Mouse (Mus musculus) midbrain, embryonic 14.5 days (tissue): ENCODE measurements at regions not wholly inside any gene's neighbourhood (a gene's known extent, or its start where the extent isn't known, plus 50 kb on each side); places are given as distances from the start of the nearest gene placed in this dataset.
A peak's percentile ranks its signal among the peaks of the same experiment; 100 is the strongest.

Experiments used
- ATAC-seq: fragments of 200-750 bp; cut with Nextera tagmentation; 2 replicates; pipeline ENCODE4 v1.8.0; 2017; ENCODE audit warnings: moderate number of reproducible peaks, moderate library complexity; ENCODE audit not compliant: low FRiP score, low TSS enrichment
- DNase-seq: peaks from one replicate; pipeline ENCODE4 v3.0.0-alpha.2; 2015
- H3K27ac ChIP-seq: fragments of 300-500 bp; sonication (generic); replicated peaks from 2 replicates; pipeline ENCODE4 v1.5.1; 2014; ENCODE audit warnings: mild to moderate bottlenecking, low read depth, low read length, moderate library complexity
- H3K27me3 ChIP-seq: fragments of 300-500 bp; sonication (generic); 2 replicates; pipeline ENCODE4 v1.6.1; 2014; ENCODE audit warnings: low read length, control low read depth, mixed read lengths; ENCODE audit not compliant: control insufficient read depth, insufficient read depth
- H3K36me3 ChIP-seq: fragments of 300-500 bp; sonication (generic); 2 replicates; pipeline ENCODE4 v1.6.1; 2014; ENCODE audit warnings: low read length, control low read depth; ENCODE audit not compliant: control insufficient read depth, insufficient read depth
- H3K4me1 ChIP-seq: fragments of 300-500 bp; sonication (generic); 2 replicates; pipeline ENCODE4 v1.6.1; 2014; ENCODE audit warnings: mild to moderate bottlenecking, antibody characterized with exemption, low read length, control low read depth; ENCODE audit not compliant: control insufficient read depth, insufficient read depth
- H3K4me2 ChIP-seq: fragments of 300-500 bp; sonication (generic); 2 replicates; pipeline ENCODE4 v1.6.1; 2014; ENCODE audit warnings: mild to moderate bottlenecking, low read length, moderate library complexity
- H3K4me3 ChIP-seq: fragments of 300-500 bp; sonication (generic); replicated peaks from 2 replicates; pipeline ENCODE4 v1.5.1; 2014; ENCODE audit warnings: low read depth, low read length
- H3K9ac ChIP-seq: fragments of 300-500 bp; sonication (generic); replicated peaks from 2 replicates; pipeline ENCODE4 v1.6.1; 2014; ENCODE audit warnings: mild to moderate bottlenecking, low read length, moderate library complexity
- H3K9me3 ChIP-seq: fragments of 300-500 bp; sonication (generic); 2 replicates; pipeline ENCODE4 v1.6.1; 2016; ENCODE audit warnings: low read length, control low read depth, mixed read lengths; ENCODE audit not compliant: control insufficient read depth
- WGBS: fragments of 180-500 bp; shearing (Covaris S2); extraction: QIAGEN DNeasy Blood & Tissue Kit; methylation state at CpG from one replicate; pipeline ENCODE4 v1.1.7; 2014; 5-methylcytosine and 5-hydroxymethylcytosine counted together

GRCm38 (mm10) chr12:107720941-107721340 is 232.5 kb downstream of the 3110018I06Rik start:
- H3K9ac ChIP-seq: no peak overlapping the region
- no peaks in the 10 kb centered on the region for H3K9me3 ChIP-seq
- H3K4me2 ChIP-seq: no peak overlapping the region
- no peak overlapping the region for H3K27ac ChIP-seq
- H3K4me3 ChIP-seq: no peak overlapping the region
- 83% methylated on average over 6 of the region's 6 CpGs for WGBS
- no peaks in the 10 kb centered on the region for H3K36me3 ChIP-seq
- DNase-seq (no peak), ATAC-seq (no peak)
- H3K27me3 ChIP-seq: no peaks in the 10 kb centered on the region
- peaks cover 16% of the 10 kb centered on the region for H3K4me1 ChIP-seq

- Histone ChIP-seq H3K27me3 (no peaks in the 10 kb centered on the region), H3K4me3 (no peak overlapping the region), H3K9ac (no peak overlapping the region), H3K36me3 (no peaks in the 10 kb centered on the region), H3K27ac (peak overlapping the region; percentile 56), H3K9me3 (no peaks in the 10 kb centered on the region), H3K4me1 (peaks cover 16% of the 10 kb centered on the region), H3K4me2 (no peak overlapping the region)
- WGBS: 60% methylated on average over 9 of the region's 9 CpGs
- DNase-seq: no peak
- peak; percentile 43; the same call in 1 of the 2 replicates for ATAC-seq
Observed at GRCm38 (mm10) chr12:107723062-107723859, 234.8 kb downstream of the 3110018I06Rik start.

- Histone ChIP-seq H3K36me3 (no peaks in the 10 kb centered on the region), H3K27ac (peak overlapping the region; percentile 34), H3K9me3 (no peaks in the 10 kb centered on the region), H3K4me3 (no peak overlapping the region), H3K9ac (no peak overlapping the region; the same call in 1 of the 2 replicates), H3K27me3 (no peaks in the 10 kb centered on the region), H3K4me1 (peaks cover 16% of the 10 kb centered on the region), H3K4me2 (no peak overlapping the region)
- DNase-seq: peak; percentile 79
- WGBS: 18% methylated on average over 14 of the region's 14 CpGs
- ATAC-seq: peak; percentile 77; the same call in 1 of the 2 replicates
Observed at GRCm38 (mm10) chr12:107723860-107724320, 235.5 kb downstream of the 3110018I06Rik start.

GRCm38 (mm10) chr12:107724467-107724866 is 236.0 kb downstream of the 3110018I06Rik start:
- no peak overlapping the region for H3K4me3 ChIP-seq
- H3K27ac ChIP-seq: peak overlapping the region; percentile 34

GRCm38 (mm10) chr12:107728865-107729264 is 240.4 kb downstream of the 3110018I06Rik start:
- ATAC-seq (no peak), DNase-seq (no peak)
- Histone ChIP-seq H3K27ac (no peak overlapping the region), H3K4me2 (no peak overlapping the region), H3K9me3 (no peaks in the 10 kb centered on the region; the same call in 1 of the 2 replicates), H3K4me1 (peaks cover 9% of the 10 kb centered on the region), H3K27me3 (no peaks in the 10 kb centered on the region), H3K4me3 (no peak overlapping the region), H3K9ac (no peak overlapping the region), H3K36me3 (no peaks in the 10 kb centered on the region)
- WGBS: 67% methylated on average over 6 of the region's 6 CpGs

More at GRCm38 (mm10) chr12:107724467-107724866, 236.0 kb downstream of the 3110018I06Rik start:
- no peak for DNase-seq
- 18% methylated on average over 8 of the region's 8 CpGs for WGBS
- peaks cover 16% of the 10 kb centered on the region for H3K4me1 ChIP-seq
- H3K36me3 ChIP-seq: no peaks in the 10 kb centered on the region
- H3K4me2 ChIP-seq: no peak overlapping the region
- no peak for ATAC-seq
- no peaks in the 10 kb centered on the region for H3K27me3 ChIP-seq
- H3K9me3 ChIP-seq: no peaks in the 10 kb centered on the region
- no peak overlapping the region for H3K9ac ChIP-seq

- H3K4me3 ChIP-seq: no peak overlapping the region
- DNase-seq (no peak), ATAC-seq (no peak)
- no peaks in the 10 kb centered on the region for H3K27me3 ChIP-seq
- H3K36me3 ChIP-seq: no peaks in the 10 kb centered on the region
- no peak overlapping the region for H3K9ac ChIP-seq
- no peak overlapping the region for H3K27ac ChIP-seq
- H3K4me2 ChIP-seq: no peak overlapping the region
- no peaks in the 10 kb centered on the region; the same call in 1 of the 2 replicates for H3K9me3 ChIP-seq
- peaks cover 4% of the 10 kb centered on the region for H3K4me1 ChIP-seq
- 92% methylated on average over 11 of the region's 11 CpGs for WGBS
Observed at GRCm38 (mm10) chr12:107729301-107729700, 240.9 kb downstream of the 3110018I06Rik start.

GRCm38 (mm10) chr12:107730940-107731339 is 242.5 kb downstream of the 3110018I06Rik start:
- DNase-seq (no peak), ATAC-seq (no peak)
- Histone ChIP-seq H3K4me2 (no peak overlapping the region), H3K4me1 (no peaks in the 10 kb centered on the region), H3K4me3 (no peak overlapping the region), H3K9me3 (no peaks in the 10 kb centered on the region; the same call in 1 of the 2 replicates), H3K36me3 (no peaks in the 10 kb centered on the region), H3K9ac (no peak overlapping the region), H3K27ac (no peak overlapping the region), H3K27me3 (no peaks in the 10 kb centered on the region)
- 73% methylated on average over 4 of the region's 4 CpGs for WGBS

GRCm38 (mm10) chr12:107734536-107734935 is 246.1 kb downstream of the 3110018I06Rik start:
- Histone ChIP-seq H3K9me3 (no peaks in the 10 kb centered on the region; the same call in 1 of the 2 replicates), H3K27me3 (no peaks in the 10 kb centered on the region), H3K4me1 (no peaks in the 10 kb centered on the region), H3K9ac (no peak overlapping the region), H3K27ac (no peak overlapping the region), H3K4me2 (no peak overlapping the region), H3K36me3 (no peaks in the 10 kb centered on the region), H3K4me3 (no peak overlapping the region)
- WGBS: 91% methylated on average over 6 of the region's 6 CpGs
- DNase-seq: no peak
- no peak for ATAC-seq

GRCm38 (mm10) chr12:107742641-107743040 is 254.2 kb downstream of the 3110018I06Rik start:
- no peak overlapping the region for H3K4me2 ChIP-seq
- no peak overlapping the region for H3K4me3 ChIP-seq
- ATAC-seq (no peak), DNase-seq (no peak)
- 75% methylated on average over 13 of the region's 13 CpGs for WGBS
- no peaks in the 10 kb centered on the region for H3K36me3 ChIP-seq
- no peak overlapping the region for H3K27ac ChIP-seq
- H3K9me3 ChIP-seq: no peaks in the 10 kb centered on the region
- H3K4me1 ChIP-seq: no peaks in the 10 kb centered on the region
- no peaks in the 10 kb centered on the region for H3K27me3 ChIP-seq
- H3K9ac ChIP-seq: no peak overlapping the region
